Mouse (Mus musculus) thymus, adult 2 months (tissue): ENCODE measurements around the gene Polr1b. TPM values are rescaled to one million over a fixed set of nuclear protein-coding genes. Genes with fewer than 3 reads are reported as not detected.
A peak's percentile ranks its signal among the peaks of the same experiment; 100 is the strongest.

Experiments used
- DNase-seq: peaks from one replicate; pipeline ENCODE4 v3.0.0; 2021
- H3K27ac ChIP-seq: fragments of 200-500 bp; 2 replicates; pipeline ENCODE4 v1.5.1; 2012; ENCODE audit warnings: low read length, control low read depth; ENCODE audit not compliant: control insufficient read depth, insufficient read depth
- H3K27me3 ChIP-seq: fragments of 200-500 bp; 2 replicates; pipeline ENCODE4 v1.6.1; 2012; ENCODE audit warnings: mild to moderate bottlenecking, low read length, moderate library complexity, mixed read lengths; ENCODE audit not compliant: control insufficient read depth, insufficient read depth
- H3K36me3 ChIP-seq: fragments of 200-500 bp; 2 replicates; pipeline ENCODE4 v1.6.1; 2012; ENCODE audit warnings: mild to moderate bottlenecking, low read length, moderate library complexity; ENCODE audit not compliant: control insufficient read depth, insufficient read depth
- H3K4me1 ChIP-seq: fragments of 200-500 bp; replicated peaks from 2 replicates; pipeline ENCODE4 v1.6.1; 2012; ENCODE audit warnings: low read length; ENCODE audit not compliant: control insufficient read depth, insufficient read depth
- H3K4me3 ChIP-seq: fragments of 200-500 bp; 2 replicates; pipeline ENCODE4 v1.5.1; 2012; ENCODE audit warnings: mild to moderate bottlenecking, low read length, control low read depth, moderate library complexity; ENCODE audit not compliant: control insufficient read depth, insufficient read depth
- CTCF ChIP-seq: fragments of 200-500 bp; IDR thresholded peaks from 2 replicates; pipeline ENCODE4 v1.5.1; 2012; ENCODE audit warnings: mild to moderate bottlenecking, control low read depth, low read length, moderate library complexity, borderline replicate concordance; ENCODE audit not compliant: control insufficient read depth, poor library complexity, insufficient read depth; ENCODE audit errors: extremely low read depth
- POLR2A ChIP-seq: fragments of 200-500 bp; IDR thresholded peaks from 2 replicates; pipeline ENCODE4 v1.6.1; 2012; ENCODE audit warnings: mild to moderate bottlenecking, low read length, control low read depth, moderate library complexity; ENCODE audit not compliant: control insufficient read depth, poor library complexity, insufficient read depth; ENCODE audit errors: extremely low read depth
- WGBS: fragments of 180-500 bp; shearing (Covaris S2); methylation state at CpG from one replicate; pipeline ENCODE4 v1.1.7; 2018; 5-methylcytosine and 5-hydroxymethylcytosine counted together
- polyA plus RNA-seq: library from polyadenylated mRNA; depleted of rRNA; stranded (reverse); fragments of >200 nt; gene quantifications from 2 replicates; pipeline ENCODE4 v1.2.3, GENCODE M21; 2012

Polr1b gene
- polyA plus RNA-seq, 1 experiment, result 24.2 TPM

GRCm38 (mm10) chr2:129129987-129130545 is 29.3 kb downstream of the Polr1b start:
- Histone ChIP-seq H3K36me3 (peaks cover 18% of the 10 kb centered on the region), H3K27ac (peak overlapping the region; percentile 94), H3K4me3 (peak overlapping the region; percentile 52), H3K4me1 (peaks cover 25% of the 10 kb centered on the region), H3K27me3 (no peaks in the 10 kb centered on the region)
- WGBS, result 7% methylated on average over 18 of the region's 18 CpGs
- DNase-seq, result peak; percentile 83
- 0 out of 2 replicates have a peak, but pooled peaks have one; percentile 65 for TF ChIP-seq POLR2A
- 0 out of 2 replicates have a peak, but pooled peaks have one; percentile 19 for TF ChIP-seq CTCF

GRCm38 (mm10) chr2:129130776-129131175 is 30.0 kb downstream of the Polr1b start:
- TF ChIP-seq POLR2A (no peak), CTCF (no peak)
- Histone ChIP-seq H3K27ac (peak overlapping the region; percentile 92), H3K36me3 (peaks cover 13% of the 10 kb centered on the region), H3K27me3 (no peaks in the 10 kb centered on the region), H3K4me3 (peak overlapping the region; percentile 14), H3K4me1 (peaks cover 25% of the 10 kb centered on the region)
- peak; percentile 46 for DNase-seq
- 88% methylated on average over 2 of the region's 2 CpGs for WGBS

DNA sequence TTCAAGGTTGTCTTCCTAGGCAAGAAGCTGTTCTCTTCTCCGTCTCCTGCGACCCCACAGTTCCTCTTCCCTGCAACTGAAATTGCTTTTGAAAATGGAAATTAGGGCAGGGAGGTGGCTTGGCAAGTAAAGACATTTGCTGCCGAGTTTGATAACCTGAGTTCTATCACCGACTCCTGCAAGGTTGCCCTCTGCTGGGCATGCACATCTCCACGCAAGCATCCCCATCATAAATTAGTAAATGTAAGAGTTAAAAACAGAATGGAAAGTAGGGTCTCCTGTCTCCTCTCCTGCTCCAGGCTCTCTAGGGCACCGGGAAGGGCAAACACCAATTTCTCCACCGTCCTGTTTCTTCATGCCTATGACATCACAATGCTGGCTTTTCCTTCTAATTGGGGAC is 31.4 kb downstream of the Polr1b start:
- TF ChIP-seq CTCF (no peak), POLR2A (no peak)
- Histone ChIP-seq H3K4me1 (peaks cover 25% of the 10 kb centered on the region), H3K27me3 (no peaks in the 10 kb centered on the region), H3K36me3 (peaks cover 13% of the 10 kb centered on the region), H3K4me3 (no peak overlapping the region), H3K27ac (no peak overlapping the region)
- WGBS, result 89% methylated on average over 7 of the region's 7 CpGs
- peak; percentile 39 for DNase-seq

- H3K4me3 ChIP-seq, result no peak overlapping the region
- peaks cover 13% of the 10 kb centered on the region for H3K36me3 ChIP-seq
- 99% methylated on average over 14 of the region's 14 CpGs for WGBS
- H3K27ac ChIP-seq, result no peak overlapping the region
- no peaks in the 10 kb centered on the region for H3K27me3 ChIP-seq
- peaks cover 25% of the 10 kb centered on the region for H3K4me1 ChIP-seq
- TF ChIP-seq CTCF (no peak), POLR2A (no peak)
- DNase-seq, result no peak
Measured at GRCm38 (mm10) chr2:129133006-129133805, 32.4 kb downstream of the Polr1b start.

DNA sequence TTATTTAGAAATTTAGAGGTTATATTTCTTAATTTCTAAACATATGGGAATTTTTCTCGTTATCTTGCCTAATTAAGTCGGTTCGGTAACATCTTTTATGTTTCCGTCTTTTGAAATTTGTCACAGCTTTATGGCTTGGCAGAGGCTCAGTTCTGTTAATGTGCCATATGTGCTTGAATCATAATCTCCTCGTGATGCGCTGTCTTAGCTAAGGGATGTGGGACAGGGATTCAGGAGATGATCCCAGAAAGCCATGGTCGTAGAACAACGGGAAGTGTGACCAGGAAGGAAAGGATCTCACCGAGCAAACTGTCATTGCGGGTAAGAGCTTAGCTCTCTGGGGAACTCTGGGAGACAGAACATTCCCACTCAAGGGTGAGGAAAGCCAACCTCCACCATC is 39.1 kb downstream of the Polr1b start:
- Histone ChIP-seq H3K27ac (no peak overlapping the region), H3K4me1 (no peaks in the 10 kb centered on the region), H3K4me3 (no peak overlapping the region), H3K36me3 (no peaks in the 10 kb centered on the region), H3K27me3 (no peaks in the 10 kb centered on the region)
- TF ChIP-seq CTCF (no peak), POLR2A (no peak)
- DNase-seq, result no peak
- 93% methylated on average over 10 of the region's 10 CpGs for WGBS

- no peak overlapping the region for H3K4me3 ChIP-seq
- TF ChIP-seq POLR2A (no peak), CTCF (no peak)
- WGBS, result 82% methylated on average over 2 of the region's 2 CpGs
- DNase-seq, result no peak
- H3K4me1 ChIP-seq, result no peaks in the 10 kb centered on the region
- no peak overlapping the region for H3K27ac ChIP-seq
- H3K36me3 ChIP-seq, result no peaks in the 10 kb centered on the region
- H3K27me3 ChIP-seq, result no peaks in the 10 kb centered on the region
Measured at GRCm38 (mm10) chr2:129148836-129149235, 48.0 kb downstream of the Polr1b start.
